ENCODE assay signal across 21 mouse cellular contexts in the genomic region with DNA sequence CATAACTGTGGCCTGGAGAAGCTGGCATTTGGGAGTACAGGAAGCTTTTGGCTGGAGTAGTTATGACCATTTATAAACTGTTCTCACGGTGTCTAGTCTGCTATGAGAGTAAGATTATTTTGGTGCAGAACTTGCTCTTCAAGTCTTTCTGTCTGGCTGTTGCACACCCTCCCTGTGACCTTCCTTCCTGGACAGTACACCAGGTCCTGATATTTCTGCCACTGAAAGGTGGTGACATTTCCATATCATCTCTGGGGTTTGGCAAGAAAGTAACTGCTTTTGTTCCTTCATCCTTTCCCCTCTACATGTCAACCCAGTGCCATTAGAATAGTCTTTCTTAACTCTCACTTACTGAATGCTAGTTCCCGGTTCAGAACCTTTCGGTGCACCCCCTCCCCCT. TPM values are rescaled to one million over a fixed set of nuclear protein-coding genes. Genes with fewer than 3 reads are reported as not detected.
A peak's percentile ranks its signal among the peaks of the same experiment; 100 is the strongest.
DNase-seq lines count a peak whose midpoint lies in the region; ATAC-seq and TF ChIP-seq lines count a peak whose summit lies in the region.
"Had no signal": no experiment of that assay in that cellular context is flagged by ENCODE, and none has a peak within 500 bp of the region (broad histone marks: within the 10 kb centered on the region; RNA-seq: fewer than 3 reads in every experiment).

No protein-coding gene starts in this region.

- WGBS in heart, adult 2 months = 50% methylated on average over 3 of the region's 3 CpGs
- WGBS in heart, embryonic 12.5 days = 82% methylated on average over 3 of the region's 3 CpGs
- WGBS in heart, embryonic 13.5 days = 68% methylated on average over 3 of the region's 3 CpGs
- WGBS in forebrain, embryonic 10.5 days = 89% methylated on average over 3 of the region's 3 CpGs

- no peak for ATAC-seq in heart, embryonic 12.5 days (ENCODE audit: insufficient number of reproducible peaks, low FRiP score)
- ATAC-seq in heart, embryonic 13.5 days (ENCODE audit: extremely low read depth, insufficient number of reproducible peaks, low FRiP score, low TSS enrichment) = no peak
- ATAC-seq: forebrain, embryonic 14.5 days; forebrain, postnatal 0 days; intestine, postnatal 0 days; Patski had no signal

- H3K27ac ChIP-seq in gastrocnemius, adult 2 months = peak overlapping the region; percentile 82
- peak overlapping the region; percentile 71 for H3K27ac ChIP-seq in heart, adult 2 months
- no peak overlapping the region for H3K27ac ChIP-seq in heart, embryonic 12.5 days (ENCODE audit: poor library complexity, severe bottlenecking)
- H3K27ac ChIP-seq in heart, embryonic 13.5 days (replicated peaks) = 0 out of 2 replicates have a peak overlapping the region, but pooled peaks have one; percentile 8
- no peak overlapping the region for H3K27ac ChIP-seq in forebrain, embryonic 10.5 days
- H3K27ac ChIP-seq: hindbrain, embryonic 12.5 days; hindbrain, embryonic 15.5 days had no signal

- peaks cover 6% of the 10 kb centered on the region for H3K4me1 ChIP-seq in heart, adult 2 months (ENCODE audit: control insufficient read depth, insufficient read depth, low read length)
- peaks cover 10% of the 10 kb centered on the region; the same call in 1 of the 2 replicates for H3K4me1 ChIP-seq in heart, embryonic 12.5 days (replicated peaks)
- H3K4me1 ChIP-seq in heart, embryonic 13.5 days = peaks cover 13% of the 10 kb centered on the region
- no peaks in the 10 kb centered on the region for H3K4me1 ChIP-seq in forebrain, embryonic 10.5 days
- H3K4me1 ChIP-seq: hindbrain, embryonic 12.5 days; hindbrain, embryonic 15.5 days had no signal

- no peak overlapping the region for H3K4me2 ChIP-seq in heart, embryonic 12.5 days
- H3K4me2 ChIP-seq in heart, embryonic 13.5 days = no peak overlapping the region
- H3K4me2 ChIP-seq: hindbrain, embryonic 12.5 days; hindbrain, embryonic 15.5 days had no signal

- TF ChIP-seq EP300 in heart, adult 2 months (IDR thresholded peaks at IDR 0.05; ENCODE audit: insufficient read depth, low read depth, low read length) = 0 out of 2 replicates have a peak, but pooled peaks have one; percentile 45

- no peak for TF ChIP-seq CTCF in gastrocnemius, adult 2 months (IDR thresholded peaks at IDR 0.05)
- TF ChIP-seq CTCF in heart, adult 2 months (IDR thresholded peaks at IDR 0.05) = no peak

- intact Hi-C loops in gastrocnemius, adult 2 months (cut with DNase I) = no loop called here
- intact Hi-C loops in heart, adult 2 months (cut with DNase I) = no loop called here
- intact Hi-C loops in heart, postnatal 14 days (cut with DNase I) = no loop called here
- intact Hi-C loops in heart, postnatal 36 days (cut with DNase I) = no loop called here

- no peaks in the 10 kb centered on the region for H3K79me2 ChIP-seq in heart, adult 2 months (replicated peaks; ENCODE audit: control insufficient read depth, insufficient read depth, low read length)

- peaks cover 11% of the 10 kb centered on the region for H3K36me3 ChIP-seq in heart, adult 2 months (ENCODE audit: control insufficient read depth, insufficient read depth, low read length)
- peaks cover 39% of the 10 kb centered on the region for H3K36me3 ChIP-seq in heart, embryonic 12.5 days
- H3K36me3 ChIP-seq in heart, embryonic 13.5 days = peaks cover 58% of the 10 kb centered on the region
- H3K36me3 ChIP-seq in forebrain, embryonic 10.5 days (replicated peaks) = peaks cover 64% of the 10 kb centered on the region

- 0 out of 2 replicates have a peak, but pooled peaks have one; percentile 22 for TF ChIP-seq POLR2A in heart, adult 2 months (IDR thresholded peaks at IDR 0.05; ENCODE audit: insufficient read depth, low read depth, low read length)

- no peaks in the 10 kb centered on the region for H3K27me3 ChIP-seq in heart, adult 2 months (ENCODE audit: control insufficient read depth, insufficient read depth, low read length)
- H3K27me3 ChIP-seq in heart, embryonic 12.5 days (replicated peaks) = no peaks in the 10 kb centered on the region
- no peaks in the 10 kb centered on the region for H3K27me3 ChIP-seq in heart, embryonic 13.5 days (replicated peaks)
- H3K27me3 ChIP-seq in forebrain, embryonic 10.5 days (ENCODE audit: poor library complexity, severe bottlenecking) = no peaks in the 10 kb centered on the region
- H3K27me3 ChIP-seq: hindbrain, embryonic 12.5 days; hindbrain, embryonic 15.5 days; Patski had no signal

- no peak overlapping the region for H3K4me3 ChIP-seq in gastrocnemius, adult 2 months
- H3K4me3 ChIP-seq in heart, adult 2 months = no peak overlapping the region
- no peak overlapping the region for H3K4me3 ChIP-seq in heart, embryonic 12.5 days
- H3K4me3 ChIP-seq in heart, embryonic 13.5 days = no peak overlapping the region
- no peak overlapping the region for H3K4me3 ChIP-seq in forebrain, embryonic 10.5 days
- H3K4me3 ChIP-seq: hindbrain, embryonic 12.5 days; hindbrain, embryonic 15.5 days had no signal

- H3K9me3 ChIP-seq in heart, embryonic 12.5 days (replicated peaks) = no peaks in the 10 kb centered on the region
- H3K9me3 ChIP-seq in heart, embryonic 13.5 days = no peaks in the 10 kb centered on the region
- H3K9me3 ChIP-seq in forebrain, embryonic 10.5 days = no peaks in the 10 kb centered on the region
- H3K9me3 ChIP-seq: hindbrain, embryonic 12.5 days; hindbrain, embryonic 15.5 days had no signal

- DNase-seq in gastrocnemius, adult 2 months = no peak
- DNase-seq in gastrocnemius, postnatal 4 days (ENCODE audit: low spot score in 2 of 2) = no peak
- peak in 1 of 2 experiments; percentile 30 for DNase-seq in heart, adult 2 months
- no peak for DNase-seq in heart, postnatal 14 days
- DNase-seq in heart, postnatal 36 days = peak; percentile 9 to 17
- DNase-seq in forebrain, embryonic 10.5 days (ENCODE audit: extremely low spot score, low spot score) = no peak
- DNase-seq: adrenal gland, postnatal 10 days; adrenal gland, postnatal 36 days; cerebellum, adult 18-20 months; cerebellum, adult 9-10 months; cerebellum, postnatal 14 days; forebrain, postnatal 0 days; gastrocnemius, postnatal 25 days; kidney, adult 2 months had no signal

- H3K9ac ChIP-seq in heart, adult 2 months (ENCODE audit: low read depth, low read length) = no peak overlapping the region
- no peak overlapping the region for H3K9ac ChIP-seq in heart, embryonic 12.5 days
- H3K9ac ChIP-seq in heart, embryonic 13.5 days = no peak overlapping the region
- H3K9ac ChIP-seq: forebrain, postnatal 0 days; hindbrain, embryonic 12.5 days; hindbrain, embryonic 15.5 days had no signal

RNA-seq across cellular contexts. Expression of gene Pde6d, which starts 23.2 kb away (rescaled TPM):
- 10 to 100 TPM; 24.3 to 30.3 TPM for total RNA-seq in gastrocnemius, adult 2 months (2021)
- 10 to 100 TPM; 52.1 to 53.6 TPM for total RNA-seq in gastrocnemius, postnatal 4 days (2021)
- total RNA-seq in heart, adult 2 months (2021) = 10 to 100 TPM; 40.4 to 47.6 TPM
- 27.9 and 39.2 TPM in 2 replicates for polyA plus RNA-seq in heart, adult 2 months (2012; rRNA removed)
- polyA plus RNA-seq in heart, embryonic 12.5 days (2016; fragmentation: Nextera tagmentation; extraction: Ambion mirVana) = 83.5 and 89.5 TPM in 2 replicates
- 60.4 and 66.9 TPM in 2 replicates for polyA plus RNA-seq in heart, embryonic 13.5 days (2015; fragmentation: Nextera tagmentation; extraction: Ambion mirVana)
- total RNA-seq in heart, postnatal 14 days (2021) = 10 to 100 TPM; 40.3 to 44.5 TPM
- 10 to 100 TPM; 41.7 to 44.1 TPM for total RNA-seq in heart, postnatal 36 days (2021)
- 64.3 and 68.0 TPM in 2 replicates for polyA plus RNA-seq in forebrain, embryonic 10.5 days (2016; fragmentation: Nextera tagmentation; extraction: Ambion mirVana)

RNA-seq across cellular contexts. Expression of gene Cops7b, which starts 23.5 kb away (rescaled TPM):
- 10 to 100 TPM; 10.2 to 11.0 TPM for total RNA-seq in gastrocnemius, adult 2 months (2021)
- 10 to 100 TPM; 15.7 to 16.8 TPM for total RNA-seq in gastrocnemius, postnatal 4 days (2021)
- total RNA-seq in heart, adult 2 months (2021) = 10 to 100 TPM; 11.2 to 12.0 TPM
- 18.2 and 22.4 TPM in 2 replicates for polyA plus RNA-seq in heart, adult 2 months (2012; rRNA removed)
- polyA plus RNA-seq in heart, embryonic 12.5 days (2016; fragmentation: Nextera tagmentation; extraction: Ambion mirVana) = 28.6 and 32.6 TPM in 2 replicates
- polyA plus RNA-seq in heart, embryonic 13.5 days (2015; fragmentation: Nextera tagmentation; extraction: Ambion mirVana) = 26.9 and 28.2 TPM in 2 replicates
- total RNA-seq in heart, postnatal 14 days (2021) = 10 to 100 TPM; 10.8 to 11.5 TPM
- 10 to 100 TPM in 1 of 2 experiments, 1 to 10 TPM in 1; 10.0 to 11.2 TPM for total RNA-seq in heart, postnatal 36 days (2021)
- polyA plus RNA-seq in forebrain, embryonic 10.5 days (2016; fragmentation: Nextera tagmentation; extraction: Ambion mirVana) = 74.3 and 75.9 TPM in 2 replicates

RNA-seq across cellular contexts. Expression of gene Ptma, which starts 32.7 kb away (rescaled TPM):
- 100 to 1,000 TPM in 1 of 2 experiments, 10 to 100 TPM in 1; 58.5 to 108 TPM for total RNA-seq in gastrocnemius, adult 2 months (2021)
- total RNA-seq in gastrocnemius, postnatal 4 days (2021) = 100 to 1,000 TPM; 655 to 661 TPM
- 100 to 1,000 TPM; 200 to 227 TPM for total RNA-seq in heart, adult 2 months (2021)
- polyA plus RNA-seq in heart, adult 2 months (2012; rRNA removed) = 169 and 177 TPM in 2 replicates
- 1,057 and 1,113 TPM in 2 replicates for polyA plus RNA-seq in heart, embryonic 12.5 days (2016; fragmentation: Nextera tagmentation; extraction: Ambion mirVana)
- 929 and 934 TPM in 2 replicates for polyA plus RNA-seq in heart, embryonic 13.5 days (2015; fragmentation: Nextera tagmentation; extraction: Ambion mirVana)
- 100 to 1,000 TPM; 290 to 401 TPM for total RNA-seq in heart, postnatal 14 days (2021)
- 100 to 1,000 TPM; 202 to 234 TPM for total RNA-seq in heart, postnatal 36 days (2021)
- polyA plus RNA-seq in forebrain, embryonic 10.5 days (2016; fragmentation: Nextera tagmentation; extraction: Ambion mirVana) = 2,941 and 3,273 TPM in 2 replicates

Comparison
In these comparisons a context has a peak if more than half of its experiments do, and no peak if none do; other contexts are left out.
1. DNase-seq: peak in heart, postnatal 36 days (2 of 2); none in gastrocnemius, adult 2 months (single experiment), gastrocnemius, postnatal 4 days (0 of 2), heart, postnatal 14 days (0 of 2) and forebrain, embryonic 10.5 days (single experiment).
2. H3K27ac ChIP-seq: peak in gastrocnemius, adult 2 months (single experiment), heart, adult 2 months (single experiment) and heart, embryonic 13.5 days (single experiment); none in heart, embryonic 12.5 days (single experiment) and forebrain, embryonic 10.5 days (single experiment).